Mouse (Mus musculus): ENCODE measurements around the gene Gadl1.

- TF ChIP-seq GATA1 (IDR thresholded peaks at IDR 0.05; ENCODE audit: borderline replicate concordance, low read length) (no peak), FLI1 (IDR thresholded peaks at IDR 0.05; ENCODE audit: low read length) (no peak)
Observed at GRCm38 (mm10) chr9:116122544-116122943, 213.3 kb downstream of the Gadl1 start.
